Mouse (Mus musculus): Measurements from ENCODE around the gene Csrp3. TPM values are rescaled to one million over a fixed set of nuclear protein-coding genes. Genes with fewer than 3 reads are reported as not detected.

Gene Csrp3
- polyA plus RNA-seq, 1 experiment from 2014 or later: 0.47 TPM

- no peak for ATAC-seq (ENCODE audit: low FRiP score, low read depth)
- H3K9me3 ChIP-seq: no peaks in the 10 kb centered on the region
- H3K4me1 ChIP-seq (replicated peaks): no peaks in the 10 kb centered on the region
- H3K4me2 ChIP-seq: no peak overlapping the region
- no peak overlapping the region for H3K4me3 ChIP-seq
- H3K36me3 ChIP-seq: no peaks in the 10 kb centered on the region
- no peaks in the 10 kb centered on the region for H3K27me3 ChIP-seq
- H3K9ac ChIP-seq: no peak overlapping the region
- H3K27ac ChIP-seq (replicated peaks): no peak overlapping the region
Observed at GRCm38 (mm10) chr7:48864199-48864598, 16.4 kb upstream of the Csrp3 start.

- H3K4me1 ChIP-seq (replicated peaks): no peaks in the 10 kb centered on the region
- H3K36me3 ChIP-seq: no peaks in the 10 kb centered on the region
- WGBS: 87% methylated on average over 4 of the region's 4 CpGs
- H3K9me3 ChIP-seq: no peaks in the 10 kb centered on the region
- H3K9ac ChIP-seq: no peak overlapping the region
- no peak overlapping the region for H3K4me3 ChIP-seq
- no peaks in the 10 kb centered on the region for H3K27me3 ChIP-seq
- no peak overlapping the region for H3K4me2 ChIP-seq
- ATAC-seq (ENCODE audit: low FRiP score, low read depth): no peak
- H3K27ac ChIP-seq (replicated peaks): no peak overlapping the region
Observed at GRCm38 (mm10) chr7:48861796-48862195, 14.0 kb upstream of the Csrp3 start.

DNA sequence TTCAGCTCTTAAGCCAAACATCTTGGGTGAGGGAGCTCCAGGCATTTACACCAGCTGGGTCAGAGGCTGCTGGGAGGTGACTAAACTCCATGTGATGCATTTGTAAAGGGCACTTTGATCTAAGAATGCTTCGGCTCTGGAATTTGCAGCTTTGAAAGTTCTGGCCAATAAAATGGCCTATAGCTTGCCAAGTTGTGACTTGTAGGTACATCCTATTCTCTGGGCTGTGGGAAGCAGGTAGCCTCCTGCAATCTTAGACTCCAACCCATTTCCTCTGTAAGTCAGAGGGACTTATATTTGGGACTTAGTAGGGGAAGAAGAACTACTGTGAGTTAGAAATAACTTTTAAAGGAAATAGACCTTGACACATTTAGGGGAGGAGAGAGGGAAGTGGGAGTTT, 13.1 kb upstream of the Csrp3 start:
- Histone ChIP-seq H3K4me1 (replicated peaks) (no peaks in the 10 kb centered on the region), H3K4me3 (no peak overlapping the region), H3K4me2 (no peak overlapping the region), H3K9me3 (no peaks in the 10 kb centered on the region), H3K9ac (no peak overlapping the region), H3K36me3 (no peaks in the 10 kb centered on the region), H3K27me3 (no peaks in the 10 kb centered on the region), H3K27ac (replicated peaks) (no peak overlapping the region)
- no peak for ATAC-seq (ENCODE audit: low FRiP score, low read depth)
- WGBS: 73% methylated on average over 1 of the region's 1 CpGs

- H3K9me3 ChIP-seq: no peaks in the 10 kb centered on the region
- H3K27me3 ChIP-seq: no peaks in the 10 kb centered on the region
- H3K4me2 ChIP-seq: no peak overlapping the region
- H3K4me1 ChIP-seq (replicated peaks): no peaks in the 10 kb centered on the region
- H3K9ac ChIP-seq: no peak overlapping the region
- H3K36me3 ChIP-seq: no peaks in the 10 kb centered on the region
- WGBS: 89% methylated on average over 4 of the region's 4 CpGs
- H3K27ac ChIP-seq (replicated peaks): no peak overlapping the region
- ATAC-seq (ENCODE audit: low FRiP score, low read depth): no peak
- no peak overlapping the region for H3K4me3 ChIP-seq
Observed at GRCm38 (mm10) chr7:48859362-48859761, 11.5 kb upstream of the Csrp3 start.

DNA sequence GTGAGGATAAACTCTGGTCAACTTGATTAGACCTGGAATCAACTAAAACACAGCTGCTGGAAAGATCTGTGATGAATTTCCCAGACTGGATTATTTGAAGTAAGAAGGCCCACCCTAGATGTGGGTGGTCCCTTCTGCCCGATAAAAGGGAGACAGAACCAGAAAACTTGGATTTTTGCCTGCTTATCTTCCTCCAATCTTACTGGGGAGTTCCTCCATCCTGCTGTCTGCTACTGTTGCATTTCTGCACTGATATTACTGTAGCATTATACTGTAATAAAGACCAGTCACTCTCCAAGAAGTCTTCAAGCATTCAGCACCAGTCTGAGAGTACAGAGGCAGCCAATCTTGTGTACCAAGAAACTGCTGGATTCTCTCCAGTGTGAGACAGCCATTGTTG, 10.4 kb upstream of the Csrp3 start:
- 80% methylated on average over 1 of the region's 1 CpGs for WGBS
- Histone ChIP-seq H3K4me2 (no peak overlapping the region), H3K27ac (replicated peaks) (no peak overlapping the region), H3K36me3 (no peaks in the 10 kb centered on the region), H3K4me3 (no peak overlapping the region), H3K9ac (no peak overlapping the region), H3K27me3 (no peaks in the 10 kb centered on the region), H3K4me1 (replicated peaks) (no peaks in the 10 kb centered on the region), H3K9me3 (no peaks in the 10 kb centered on the region)
- ATAC-seq (ENCODE audit: low FRiP score, low read depth): no peak

DNA sequence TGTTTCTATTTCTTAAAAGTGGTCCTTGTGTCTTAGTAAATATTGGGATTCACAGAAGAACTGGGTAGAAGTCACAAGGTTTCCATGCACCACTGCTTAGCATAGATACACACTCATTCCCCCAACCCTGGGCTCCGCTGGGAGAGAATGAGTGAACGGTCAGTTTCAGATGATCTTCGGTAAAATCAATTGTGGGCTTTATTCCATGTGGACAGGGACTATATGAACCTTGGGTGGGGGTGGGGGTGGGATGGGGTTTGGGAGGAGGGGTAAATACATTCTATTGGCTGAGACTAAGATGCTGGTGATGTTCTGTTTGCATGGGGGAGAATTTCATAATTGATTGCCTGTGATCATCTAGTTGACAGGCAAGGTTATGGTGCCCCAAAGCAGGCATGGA, 7.6 kb upstream of the Csrp3 start:
- 92% methylated on average over 3 of the region's 3 CpGs for WGBS
- Histone ChIP-seq H3K27ac (replicated peaks) (no peak overlapping the region), H3K9ac (no peak overlapping the region), H3K4me2 (no peak overlapping the region), H3K4me3 (no peak overlapping the region), H3K9me3 (no peaks in the 10 kb centered on the region), H3K36me3 (no peaks in the 10 kb centered on the region), H3K4me1 (replicated peaks) (no peaks in the 10 kb centered on the region), H3K27me3 (no peaks in the 10 kb centered on the region)
- no peak for ATAC-seq (ENCODE audit: low FRiP score, low read depth)

DNA sequence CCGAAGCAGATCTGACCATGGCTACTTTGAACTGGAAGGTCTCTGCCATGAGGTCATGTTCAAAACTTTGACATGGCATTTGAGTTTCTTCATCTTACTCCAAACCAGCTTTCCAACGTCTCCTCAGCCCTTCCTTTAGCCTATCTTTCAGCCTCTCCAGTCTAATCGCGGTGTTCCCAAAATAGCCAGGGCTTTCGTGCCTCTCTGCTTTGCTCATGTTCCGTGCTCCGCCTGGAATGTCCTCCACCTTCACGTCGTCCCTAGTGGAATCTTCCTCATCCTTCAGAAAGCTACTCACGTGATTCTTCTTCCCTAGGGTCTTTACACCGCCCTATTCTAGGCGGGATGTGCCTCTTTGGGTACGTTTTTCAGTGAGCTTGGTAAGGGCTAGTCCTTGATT, 5.7 kb upstream of the Csrp3 start:
- no peaks in the 10 kb centered on the region for H3K4me1 ChIP-seq (replicated peaks)
- ATAC-seq (ENCODE audit: low FRiP score, low read depth): no peak
- no peaks in the 10 kb centered on the region for H3K36me3 ChIP-seq
- 88% methylated on average over 13 of the region's 13 CpGs for WGBS
- H3K9me3 ChIP-seq: no peaks in the 10 kb centered on the region
- no peak overlapping the region for H3K4me3 ChIP-seq
- H3K27me3 ChIP-seq: no peaks in the 10 kb centered on the region
- H3K4me2 ChIP-seq: no peak overlapping the region
- no peak overlapping the region for H3K9ac ChIP-seq
- no peak overlapping the region for H3K27ac ChIP-seq (replicated peaks)

DNA sequence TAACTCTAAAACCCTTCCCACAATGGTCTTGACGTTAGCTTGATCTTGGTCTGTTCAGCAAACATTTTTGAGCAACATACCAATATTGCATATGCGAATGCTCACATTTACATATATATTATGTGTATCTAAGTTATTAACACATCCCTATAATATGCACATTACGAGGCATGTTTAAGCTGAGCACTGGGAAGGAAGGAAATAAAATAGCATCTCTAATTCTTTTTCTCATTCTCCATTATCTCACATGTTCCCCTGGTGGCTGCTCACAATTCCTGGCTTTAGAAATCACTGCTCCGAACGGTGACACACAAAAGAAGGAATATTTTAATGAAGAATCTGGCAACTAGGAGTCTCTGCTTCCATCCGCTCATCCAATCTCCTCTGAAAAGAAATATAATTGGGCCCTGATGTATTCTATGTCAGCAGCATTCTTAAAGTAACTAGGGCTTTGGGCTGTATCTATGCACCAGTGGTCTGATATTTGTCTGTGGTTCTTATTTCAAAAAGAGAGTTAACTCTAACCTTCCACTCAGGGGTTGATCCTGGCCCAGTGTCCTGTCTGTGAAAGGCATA, 3.8 kb upstream of the Csrp3 start:
- Histone ChIP-seq H3K36me3 (no peaks in the 10 kb centered on the region), H3K9me3 (no peaks in the 10 kb centered on the region), H3K27ac (replicated peaks) (peak overlapping the region; percentile 23; the same call in 1 of the 2 replicates), H3K9ac (no peak overlapping the region), H3K27me3 (no peaks in the 10 kb centered on the region; the same call in 1 of the 2 replicates), H3K4me3 (no peak overlapping the region), H3K4me1 (replicated peaks) (no peaks in the 10 kb centered on the region), H3K4me2 (no peak overlapping the region)
- 0 out of 2 replicates have a peak, but pooled peaks have one; percentile 30 for ATAC-seq (ENCODE audit: low FRiP score, low read depth)
- WGBS: 42% methylated on average over 6 of the region's 6 CpGs

- Histone ChIP-seq H3K9me3 (no peaks in the 10 kb centered on the region), H3K4me3 (no peak overlapping the region), H3K4me1 (replicated peaks) (no peaks in the 10 kb centered on the region), H3K27ac (replicated peaks) (no peak overlapping the region), H3K9ac (no peak overlapping the region), H3K27me3 (peaks cover 26% of the 10 kb centered on the region), H3K4me2 (no peak overlapping the region), H3K36me3 (no peaks in the 10 kb centered on the region)
- WGBS: 55% methylated on average over 6 of the region's 6 CpGs
- ATAC-seq (ENCODE audit: low FRiP score, low read depth): no peak
Observed at GRCm38 (mm10) chr7:48846755-48847154, 1.1 kb downstream of the Csrp3 start.

GRCm38 (mm10) chr7:48845213-48845973, 2.4 kb downstream of the Csrp3 start:
- 88% methylated on average over 12 of the region's 12 CpGs for WGBS
- ATAC-seq (ENCODE audit: low FRiP score, low read depth): no peak

GRCm38 (mm10) chr7:48843541-48843940, 4.3 kb downstream of the Csrp3 start:
- ATAC-seq (ENCODE audit: low FRiP score, low read depth): no peak
- no peaks in the 10 kb centered on the region for H3K36me3 ChIP-seq
- peaks cover 51% of the 10 kb centered on the region for H3K27me3 ChIP-seq
- 92% methylated on average over 5 of the region's 5 CpGs for WGBS
- no peak overlapping the region for H3K4me2 ChIP-seq
- H3K27ac ChIP-seq (replicated peaks): no peak overlapping the region
- H3K4me3 ChIP-seq: no peak overlapping the region
- no peaks in the 10 kb centered on the region for H3K9me3 ChIP-seq
- H3K4me1 ChIP-seq (replicated peaks): no peaks in the 10 kb centered on the region
- no peak overlapping the region for H3K9ac ChIP-seq

More at GRCm38 (mm10) chr7:48845213-48845973, 2.4 kb downstream of the Csrp3 start:
- H3K9ac ChIP-seq: no peak overlapping the region
- H3K27me3 ChIP-seq: peaks cover 33% of the 10 kb centered on the region
- H3K36me3 ChIP-seq: no peaks in the 10 kb centered on the region
- no peak overlapping the region for H3K4me3 ChIP-seq
- H3K4me1 ChIP-seq (replicated peaks): no peaks in the 10 kb centered on the region
- no peak overlapping the region for H3K4me2 ChIP-seq
- no peak overlapping the region for H3K27ac ChIP-seq (replicated peaks)
- no peaks in the 10 kb centered on the region for H3K9me3 ChIP-seq

DNA sequence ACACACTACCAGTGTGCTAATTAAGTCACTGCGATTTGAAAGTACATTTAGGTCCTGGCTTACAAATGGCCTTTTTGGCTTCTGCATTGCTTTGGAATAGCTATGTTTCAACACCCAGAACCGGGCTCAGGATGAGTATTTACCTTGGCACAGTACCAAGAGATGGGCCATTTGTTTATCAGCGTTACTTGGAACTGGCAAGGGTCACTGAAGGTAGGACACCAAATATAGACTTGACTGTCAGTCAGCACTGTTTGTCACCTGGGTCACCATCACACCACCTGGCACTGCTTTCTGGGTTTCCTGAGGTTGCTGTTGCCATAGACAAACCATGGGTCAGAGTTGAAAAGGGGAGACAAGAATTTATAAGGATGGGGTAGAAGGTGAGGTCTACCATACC, 5.5 kb downstream of the Csrp3 start:
- Histone ChIP-seq H3K9ac (no peak overlapping the region), H3K4me1 (replicated peaks) (no peaks in the 10 kb centered on the region), H3K27me3 (peaks cover 60% of the 10 kb centered on the region), H3K36me3 (no peaks in the 10 kb centered on the region), H3K4me2 (no peak overlapping the region), H3K27ac (replicated peaks) (no peak overlapping the region), H3K4me3 (no peak overlapping the region), H3K9me3 (no peaks in the 10 kb centered on the region)
- 78% methylated on average over 3 of the region's 3 CpGs for WGBS
- ATAC-seq (ENCODE audit: low FRiP score, low read depth): no peak

DNA sequence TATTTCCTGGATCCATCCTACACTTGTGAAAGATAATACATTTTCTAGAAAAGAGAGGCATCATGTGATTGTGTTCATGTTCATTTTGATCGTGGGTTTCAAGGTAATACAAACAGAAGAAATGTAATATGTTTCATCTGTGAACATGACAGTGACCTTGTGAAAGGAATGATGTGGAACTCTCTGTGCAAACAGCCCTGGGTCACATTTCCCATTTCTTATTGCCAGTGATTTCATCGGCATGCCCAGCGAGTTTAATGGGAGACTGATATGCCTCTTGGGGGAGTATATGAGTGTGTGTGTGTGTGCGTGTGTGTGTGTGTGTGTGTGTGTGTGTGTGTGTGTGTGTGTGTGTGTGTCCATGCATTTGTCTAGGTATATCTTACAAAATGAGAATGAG, 6.3 kb downstream of the Csrp3 start:
- no peak overlapping the region for H3K4me3 ChIP-seq
- H3K9me3 ChIP-seq: no peaks in the 10 kb centered on the region
- no peaks in the 10 kb centered on the region for H3K36me3 ChIP-seq
- H3K4me1 ChIP-seq (replicated peaks): no peaks in the 10 kb centered on the region
- no peak overlapping the region for H3K9ac ChIP-seq
- peaks cover 67% of the 10 kb centered on the region for H3K27me3 ChIP-seq
- no peak overlapping the region for H3K27ac ChIP-seq (replicated peaks)
- 59% methylated on average over 4 of the region's 4 CpGs for WGBS
- H3K4me2 ChIP-seq: no peak overlapping the region
- no peak for ATAC-seq (ENCODE audit: low FRiP score, low read depth)

Measured in hindbrain, embryonic 15.5 days (tissue).